Mouse (Mus musculus) midbrain, embryonic 12.5 days (tissue): Measurements from ENCODE around the gene Camk1. TPM values are rescaled to one million over a fixed set of nuclear protein-coding genes. Genes with fewer than 3 reads are reported as not detected.

Experiments
- ATAC-seq: fragments of 200-750 bp; cut with Nextera tagmentation; 2 replicates; pipeline ENCODE4 v1.8.0; 2017; ENCODE audit warnings: low read depth, moderate TSS enrichment, moderate library complexity; ENCODE audit not compliant: low FRiP score
- H3K27ac ChIP-seq: fragments of 300-500 bp; sonication (generic); replicated peaks from 2 replicates; pipeline ENCODE4 v1.5.1; 2016; ENCODE audit warnings: mild to moderate bottlenecking
- H3K27me3 ChIP-seq: fragments of 300-500 bp; sonication (generic); 2 replicates; pipeline ENCODE4 v1.6.1; 2016; ENCODE audit warnings: mild to moderate bottlenecking
- H3K36me3 ChIP-seq: fragments of 300-500 bp; sonication (generic); 2 replicates; pipeline ENCODE4 v1.6.1; 2016
- H3K4me1 ChIP-seq: fragments of 300-500 bp; sonication (generic); 2 replicates; pipeline ENCODE4 v1.6.1; 2016
- H3K4me2 ChIP-seq: fragments of 300-500 bp; sonication (generic); replicated peaks from 2 replicates; pipeline ENCODE4 v1.6.1; 2016; ENCODE audit warnings: mild to moderate bottlenecking, moderate library complexity
- H3K4me3 ChIP-seq: fragments of 300-500 bp; sonication (generic); 2 replicates; pipeline ENCODE4 v1.5.1; 2016; ENCODE audit warnings: mild to moderate bottlenecking
- H3K9ac ChIP-seq: fragments of 300-500 bp; sonication (generic); replicated peaks from 2 replicates; pipeline ENCODE4 v1.6.1; 2016; ENCODE audit warnings: mild to moderate bottlenecking, moderate library complexity
- H3K9me3 ChIP-seq: fragments of 300-500 bp; sonication (generic); 2 replicates; pipeline ENCODE4 v1.6.1; 2016; ENCODE audit warnings: mild to moderate bottlenecking
- WGBS: fragments of 180-500 bp; shearing (Covaris S2); methylation state at CpG from one replicate; pipeline ENCODE4 v1.1.7; 2016; 5-methylcytosine and 5-hydroxymethylcytosine counted together
- polyA plus RNA-seq: library from polyadenylated mRNA; unstranded; fragments of >200 nt; fragmentation: Nextera tagmentation; extraction: Ambion mirVana; gene quantifications from 2 replicates; pipeline ENCODE4 v1.2.1, GENCODE M21; 2016

The Camk1 gene
- 66.5 and 67.4 TPM in 2 replicates for polyA plus RNA-seq

- H3K4me1 ChIP-seq = peaks cover 24% of the 10 kb centered on the region
- peaks cover 17% of the 10 kb centered on the region for H3K36me3 ChIP-seq
- H3K4me2 ChIP-seq = peak within 1 kb of the TSS; percentile 78
- ATAC-seq = peak; percentile 83
- no peak within 1 kb of the TSS; the same call in 1 of the 2 replicates for H3K27ac ChIP-seq
- 16% methylated on average over 32 of the region's 32 CpGs for WGBS
- H3K27me3 ChIP-seq = no peaks in the 10 kb centered on the region
- peak within 1 kb of the TSS; percentile 81 for H3K9ac ChIP-seq
- H3K9me3 ChIP-seq = no peaks in the 10 kb centered on the region
- H3K4me3 ChIP-seq = peak within 1 kb of the TSS; percentile 62
Measured at GRCm38 (mm10) chr6:113343177-113344092, at the start of gene Camk1. Gene Camk1, minus strand, starts transcription at chr6:113343984.

- Histone ChIP-seq H3K27ac (peak overlapping the region; percentile 74), H3K4me1 (peaks cover 15% of the 10 kb centered on the region), H3K27me3 (no peaks in the 10 kb centered on the region), H3K36me3 (peaks cover 36% of the 10 kb centered on the region), H3K4me2 (peak overlapping the region; percentile 66), H3K4me3 (peak overlapping the region; percentile 46), H3K9me3 (no peaks in the 10 kb centered on the region), H3K9ac (peak overlapping the region; percentile 58)
- ATAC-seq = peak; percentile 92
- under 1% methylated on average over 50 of the region's 51 CpGs for WGBS
Measured at GRCm38 (mm10) chr6:113392387-113393071, 48.7 kb upstream of the Camk1 start.

GRCm38 (mm10) chr6:113392015-113392386, 48.2 kb upstream of the Camk1 start:
- Histone ChIP-seq H3K4me2 (peak overlapping the region; percentile 66), H3K4me3 (peak overlapping the region; percentile 46), H3K36me3 (peaks cover 41% of the 10 kb centered on the region), H3K27me3 (no peaks in the 10 kb centered on the region), H3K27ac (peak overlapping the region; percentile 74), H3K9me3 (no peaks in the 10 kb centered on the region), H3K4me1 (peaks cover 15% of the 10 kb centered on the region), H3K9ac (peak overlapping the region; percentile 58)
- peak; percentile 21; the same call in 1 of the 2 replicates for ATAC-seq
- WGBS = 24% methylated on average over 10 of the region's 10 CpGs

- 85% methylated on average over 3 of the region's 3 CpGs for WGBS
- Histone ChIP-seq H3K4me3 (no peak overlapping the region), H3K9me3 (no peaks in the 10 kb centered on the region), H3K4me1 (peaks cover 15% of the 10 kb centered on the region), H3K27me3 (no peaks in the 10 kb centered on the region), H3K27ac (no peak overlapping the region), H3K36me3 (peaks cover 53% of the 10 kb centered on the region), H3K9ac (no peak overlapping the region), H3K4me2 (no peak overlapping the region)
- ATAC-seq = no peak
Measured at GRCm38 (mm10) chr6:113390715-113391114, 46.9 kb upstream of the Camk1 start.

- peaks cover 62% of the 10 kb centered on the region for H3K36me3 ChIP-seq
- WGBS = 78% methylated on average over 8 of the region's 8 CpGs
Measured at GRCm38 (mm10) chr6:113388960-113389359, 45.2 kb upstream of the Camk1 start, which contains the start of gene Ttll3. Gene Ttll3, plus strand, starts transcription at chr6:113389260.

GRCm38 (mm10) chr6:113386025-113386424, 42.2 kb upstream of the Camk1 start:
- Histone ChIP-seq H3K4me3 (no peak overlapping the region), H3K27me3 (no peaks in the 10 kb centered on the region), H3K27ac (no peak overlapping the region), H3K4me2 (no peak overlapping the region), H3K9ac (no peak overlapping the region), H3K4me1 (no peaks in the 10 kb centered on the region; the same call in 1 of the 2 replicates), H3K9me3 (no peaks in the 10 kb centered on the region), H3K36me3 (peaks cover 88% of the 10 kb centered on the region)
- 91% methylated on average over 3 of the region's 3 CpGs for WGBS
- no peak for ATAC-seq

More at GRCm38 (mm10) chr6:113388960-113389359, 45.2 kb upstream of the Camk1 start, which contains the start of gene Ttll3:
- Histone ChIP-seq H3K27ac (no peak within 1 kb of the TSS), H3K27me3 (no peaks in the 10 kb centered on the region), H3K4me1 (peaks cover 15% of the 10 kb centered on the region), H3K4me3 (no peak within 1 kb of the TSS), H3K9me3 (no peaks in the 10 kb centered on the region), H3K4me2 (no peak within 1 kb of the TSS), H3K9ac (no peak within 1 kb of the TSS)
- no peak for ATAC-seq

- 89% methylated on average over 11 of the region's 11 CpGs for WGBS
- Histone ChIP-seq H3K9me3 (no peaks in the 10 kb centered on the region), H3K4me3 (no peak overlapping the region), H3K27me3 (no peaks in the 10 kb centered on the region), H3K36me3 (peaks cover 94% of the 10 kb centered on the region), H3K9ac (no peak overlapping the region), H3K27ac (no peak overlapping the region), H3K4me2 (no peak overlapping the region), H3K4me1 (no peaks in the 10 kb centered on the region)
- no peak for ATAC-seq
Measured at GRCm38 (mm10) chr6:113385160-113385714, 41.5 kb upstream of the Camk1 start.

GRCm38 (mm10) chr6:113384351-113384927, 40.7 kb upstream of the Camk1 start:
- Histone ChIP-seq H3K27ac (no peak overlapping the region), H3K4me2 (no peak overlapping the region), H3K4me1 (peaks cover 3% of the 10 kb centered on the region; the same call in 1 of the 2 replicates), H3K36me3 (peaks cover 86% of the 10 kb centered on the region), H3K4me3 (no peak overlapping the region), H3K9me3 (no peaks in the 10 kb centered on the region), H3K27me3 (no peaks in the 10 kb centered on the region), H3K9ac (no peak overlapping the region)
- 88% methylated on average over 8 of the region's 8 CpGs for WGBS
- no peak for ATAC-seq

GRCm38 (mm10) chr6:113380480-113380879, 36.7 kb upstream of the Camk1 start:
- ATAC-seq = no peak
- no peaks in the 10 kb centered on the region for H3K27me3 ChIP-seq
- no peak overlapping the region for H3K4me3 ChIP-seq
- no peaks in the 10 kb centered on the region for H3K9me3 ChIP-seq
- H3K4me1 ChIP-seq = peaks cover 21% of the 10 kb centered on the region
- H3K27ac ChIP-seq = no peak overlapping the region
- H3K4me2 ChIP-seq = no peak overlapping the region
- H3K9ac ChIP-seq = no peak overlapping the region
- 92% methylated on average over 11 of the region's 11 CpGs for WGBS
- H3K36me3 ChIP-seq = peaks cover 53% of the 10 kb centered on the region

- Histone ChIP-seq H3K4me3 (peak overlapping the region; percentile 90), H3K27me3 (no peaks in the 10 kb centered on the region), H3K4me1 (peaks cover 21% of the 10 kb centered on the region), H3K9me3 (no peaks in the 10 kb centered on the region), H3K4me2 (peak overlapping the region; percentile 98), H3K27ac (no peak overlapping the region), H3K36me3 (peaks cover 53% of the 10 kb centered on the region), H3K9ac (0 out of 2 replicates have a peak overlapping the region, but pooled peaks have one; percentile 94)
- no peak for ATAC-seq
- 87% methylated on average over 6 of the region's 6 CpGs for WGBS
Measured at GRCm38 (mm10) chr6:113379246-113379645, 35.5 kb upstream of the Camk1 start.
